15 mouse cellular contexts compared by ENCODE assay signal in the genomic region with DNA sequence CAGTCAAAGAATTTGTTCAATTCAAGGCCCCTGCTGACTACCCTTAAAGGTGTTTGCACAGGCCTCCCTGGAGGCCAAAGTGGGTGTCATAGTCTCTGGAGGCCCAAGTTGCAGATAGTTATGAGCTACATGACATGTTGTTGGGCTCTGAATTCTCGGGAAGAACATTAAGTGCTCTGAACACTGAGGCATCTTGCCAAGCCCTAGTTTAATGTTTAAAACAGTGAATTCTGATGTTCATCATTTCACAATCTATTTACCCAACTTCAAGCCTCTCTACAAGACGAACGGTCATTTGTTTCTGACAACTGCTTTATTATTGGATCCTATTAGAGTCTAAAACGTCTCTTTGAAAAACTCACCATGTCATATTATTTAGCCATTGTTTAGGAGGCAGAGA.
"Had no signal": no experiment of that assay in that cellular context is flagged by ENCODE, and none has a peak within 500 bp of the region (broad histone marks: within the 10 kb centered on the region; RNA-seq: fewer than 3 reads in every experiment).

No protein-coding gene starts in this region.

- H3K9ac ChIP-seq: limb, embryonic 12.5 days; midbrain, embryonic 15.5 days; neural tube, embryonic 13.5 days had no signal

- H3K4me3 ChIP-seq: limb, embryonic 12.5 days; megakaryocyte, embryonic 14.5 days; midbrain, embryonic 15.5 days; neural tube, embryonic 13.5 days had no signal

- H3K4me1 ChIP-seq: limb, embryonic 12.5 days; megakaryocyte, embryonic 14.5 days; midbrain, embryonic 15.5 days; neural tube, embryonic 13.5 days had no signal

- DNase-seq: kidney, adult 11 months; kidney, postnatal 25 days; layer of hippocampus, adult 9-11 months; lung, postnatal 10 days; retina, postnatal 1 day; right cerebral cortex, postnatal 4 days; thymus, postnatal 36 days had no signal

- ATAC-seq: hindbrain, postnatal 0 days; midbrain, embryonic 15.5 days had no signal

- H3K27ac ChIP-seq: hindbrain, postnatal 0 days; limb, embryonic 12.5 days; macrophage; midbrain, embryonic 15.5 days; neural tube, embryonic 13.5 days had no signal

- H3K4me2 ChIP-seq: limb, embryonic 12.5 days; liver, embryonic 11.5 days; midbrain, embryonic 11.5 days; midbrain, embryonic 15.5 days; neural tube, embryonic 13.5 days had no signal

- H3K9me3 ChIP-seq: limb, embryonic 12.5 days; megakaryocyte, embryonic 14.5 days; midbrain, embryonic 15.5 days; neural tube, embryonic 13.5 days had no signal

- H3K36me3 ChIP-seq: limb, embryonic 12.5 days; midbrain, embryonic 15.5 days; neural tube, embryonic 13.5 days had no signal

- H3K27me3 ChIP-seq: limb, embryonic 12.5 days; megakaryocyte, embryonic 14.5 days; midbrain, embryonic 15.5 days; neural tube, embryonic 13.5 days had no signal
